Mouse (Mus musculus): ENCODE measurements around the gene Abl1. TPM values are rescaled to one million over a fixed set of nuclear protein-coding genes. Genes with fewer than 3 reads are reported as not detected.
A peak's percentile ranks its signal among the peaks of the same experiment; 100 is the strongest.

Gene Abl1
- polyA plus RNA-seq, 1 experiment from 2014 or later, result 38.2 TPM

- Histone ChIP-seq H3K27ac (no peak overlapping the region), H3K9ac (no peak overlapping the region), H3K4me1 (peaks cover 14% of the 10 kb centered on the region), H3K4me2 (replicated peaks) (no peak overlapping the region), H3K27me3 (replicated peaks) (no peaks in the 10 kb centered on the region), H3K4me3 (no peak overlapping the region), H3K36me3 (peaks cover 83% of the 10 kb centered on the region), H3K9me3 (no peaks in the 10 kb centered on the region)
- 94% methylated on average over 9 of the region's 9 CpGs for WGBS
- no peak for ATAC-seq (ENCODE audit: low FRiP score, low read depth)
These were observed 113.2 kb downstream of the Abl1 start for GRCm38 (mm10) chr2:31801416-31801815.

- Histone ChIP-seq H3K36me3 (peaks cover 69% of the 10 kb centered on the region), H3K27ac (no peak overlapping the region), H3K4me2 (replicated peaks) (no peak overlapping the region), H3K4me1 (peaks cover 27% of the 10 kb centered on the region), H3K4me3 (no peak overlapping the region), H3K9me3 (no peaks in the 10 kb centered on the region), H3K9ac (no peak overlapping the region), H3K27me3 (replicated peaks) (no peaks in the 10 kb centered on the region)
- no peak for ATAC-seq (ENCODE audit: low FRiP score, low read depth)
- WGBS, result 91% methylated on average over 8 of the region's 8 CpGs
These were observed 114.6 kb downstream of the Abl1 start for GRCm38 (mm10) chr2:31802811-31803210.

- Histone ChIP-seq H3K4me1 (peaks cover 32% of the 10 kb centered on the region), H3K36me3 (peaks cover 62% of the 10 kb centered on the region), H3K9me3 (no peaks in the 10 kb centered on the region), H3K27ac (no peak overlapping the region), H3K4me2 (replicated peaks) (no peak overlapping the region), H3K4me3 (no peak overlapping the region), H3K27me3 (replicated peaks) (no peaks in the 10 kb centered on the region), H3K9ac (no peak overlapping the region)
- no peak for ATAC-seq (ENCODE audit: low FRiP score, low read depth)
- 91% methylated on average over 14 of the region's 14 CpGs for WGBS
These were observed 115.3 kb downstream of the Abl1 start for GRCm38 (mm10) chr2:31803480-31803879.

- 21% methylated on average over 9 of the region's 9 CpGs for WGBS
- Histone ChIP-seq H3K9ac (0 out of 2 replicates have a peak overlapping the region, but pooled peaks have one; percentile 5), H3K4me1 (peaks cover 54% of the 10 kb centered on the region), H3K9me3 (no peaks in the 10 kb centered on the region), H3K36me3 (peaks cover 29% of the 10 kb centered on the region), H3K4me3 (no peak overlapping the region), H3K27me3 (replicated peaks) (0 out of 2 replicates have a peak, but pooled peaks cover 5% of the 10 kb centered on the region), H3K4me2 (replicated peaks) (no peak overlapping the region), H3K27ac (0 out of 2 replicates have a peak overlapping the region, but pooled peaks have one; percentile 46)
- ATAC-seq (ENCODE audit: low FRiP score, low read depth), result peak; percentile 37
These were observed 118.6 kb downstream of the Abl1 start for GRCm38 (mm10) chr2:31806639-31807382.

- Histone ChIP-seq H3K4me2 (replicated peaks) (no peak overlapping the region), H3K4me1 (peaks cover 54% of the 10 kb centered on the region), H3K9me3 (no peaks in the 10 kb centered on the region), H3K27ac (no peak overlapping the region), H3K36me3 (peaks cover 10% of the 10 kb centered on the region), H3K9ac (0 out of 2 replicates have a peak overlapping the region, but pooled peaks have one; percentile 33), H3K4me3 (no peak overlapping the region), H3K27me3 (replicated peaks) (0 out of 2 replicates have a peak, but pooled peaks cover 5% of the 10 kb centered on the region)
- WGBS, result 39% methylated on average over 28 of the region's 28 CpGs
- ATAC-seq (ENCODE audit: low FRiP score, low read depth), result no peak
These were observed 120.5 kb downstream of the Abl1 start for GRCm38 (mm10) chr2:31808410-31809357.

- ATAC-seq (ENCODE audit: low FRiP score, low read depth), result no peak
- Histone ChIP-seq H3K36me3 (peaks cover 3% of the 10 kb centered on the region), H3K9ac (no peak overlapping the region), H3K9me3 (no peaks in the 10 kb centered on the region), H3K4me3 (no peak overlapping the region), H3K4me2 (replicated peaks) (no peak overlapping the region), H3K27ac (no peak overlapping the region), H3K27me3 (replicated peaks) (0 out of 2 replicates have a peak, but pooled peaks cover 5% of the 10 kb centered on the region), H3K4me1 (peaks cover 54% of the 10 kb centered on the region)
- WGBS, result 61% methylated on average over 2 of the region's 2 CpGs
These were observed 121.2 kb downstream of the Abl1 start for GRCm38 (mm10) chr2:31809358-31809740.

- Histone ChIP-seq H3K4me3 (no peak within 1 kb of the TSS), H3K36me3 (no peaks in the 10 kb centered on the region), H3K27me3 (replicated peaks) (0 out of 2 replicates have a peak, but pooled peaks cover 5% of the 10 kb centered on the region), H3K9me3 (no peaks in the 10 kb centered on the region), H3K27ac (no peak within 1 kb of the TSS), H3K4me2 (replicated peaks) (no peak within 1 kb of the TSS), H3K4me1 (peaks cover 50% of the 10 kb centered on the region), H3K9ac (no peak within 1 kb of the TSS)
- ATAC-seq (ENCODE audit: low FRiP score, low read depth), result no peak
- 51% methylated on average over 12 of the region's 12 CpGs for WGBS
These were observed 122.3 kb downstream of the Abl1 start, which contains the start of gene Qrfp for GRCm38 (mm10) chr2:31810444-31810843. Gene Qrfp (minus strand): TSS chr2:31810580.

- ATAC-seq (ENCODE audit: low FRiP score, low read depth), result no peak
- H3K9me3 ChIP-seq, result no peaks in the 10 kb centered on the region
- H3K27ac ChIP-seq, result no peak overlapping the region
- H3K4me3 ChIP-seq, result no peak overlapping the region
- WGBS, result 88% methylated on average over 14 of the region's 14 CpGs
- H3K9ac ChIP-seq, result no peak overlapping the region
- H3K27me3 ChIP-seq (replicated peaks), result 0 out of 2 replicates have a peak, but pooled peaks cover 5% of the 10 kb centered on the region
- H3K4me1 ChIP-seq, result peaks cover 46% of the 10 kb centered on the region
- no peaks in the 10 kb centered on the region for H3K36me3 ChIP-seq
- no peak overlapping the region for H3K4me2 ChIP-seq (replicated peaks)
These were observed 123.1 kb downstream of the Abl1 start for GRCm38 (mm10) chr2:31811086-31811958.

GRCm38 (mm10) chr2:31813641-31814040, 125.5 kb downstream of the Abl1 start:
- no peak overlapping the region for H3K27ac ChIP-seq
- peaks cover 24% of the 10 kb centered on the region for H3K4me1 ChIP-seq
- no peak overlapping the region for H3K9ac ChIP-seq
- H3K36me3 ChIP-seq, result no peaks in the 10 kb centered on the region
- no peaks in the 10 kb centered on the region for H3K9me3 ChIP-seq
- H3K27me3 ChIP-seq (replicated peaks), result 0 out of 2 replicates have a peak, but pooled peaks cover 5% of the 10 kb centered on the region
- ATAC-seq (ENCODE audit: low FRiP score, low read depth), result no peak
- H3K4me3 ChIP-seq, result no peak overlapping the region
- 87% methylated on average over 4 of the region's 4 CpGs for WGBS
- no peak overlapping the region for H3K4me2 ChIP-seq (replicated peaks)

GRCm38 (mm10) chr2:31814699-31815098, 126.5 kb downstream of the Abl1 start:
- Histone ChIP-seq H3K9me3 (no peaks in the 10 kb centered on the region), H3K27me3 (replicated peaks) (0 out of 2 replicates have a peak, but pooled peaks cover 5% of the 10 kb centered on the region), H3K27ac (no peak overlapping the region), H3K4me2 (replicated peaks) (no peak overlapping the region), H3K9ac (no peak overlapping the region), H3K4me1 (peaks cover 14% of the 10 kb centered on the region), H3K4me3 (no peak overlapping the region), H3K36me3 (no peaks in the 10 kb centered on the region)
- WGBS, result 87% methylated on average over 7 of the region's 7 CpGs
- ATAC-seq (ENCODE audit: low FRiP score, low read depth), result no peak

GRCm38 (mm10) chr2:31815367-31815766, 127.2 kb downstream of the Abl1 start:
- peaks cover 7% of the 10 kb centered on the region for H3K4me1 ChIP-seq
- H3K4me2 ChIP-seq (replicated peaks), result no peak overlapping the region
- no peaks in the 10 kb centered on the region for H3K9me3 ChIP-seq
- no peak overlapping the region for H3K9ac ChIP-seq
- no peak overlapping the region for H3K4me3 ChIP-seq
- ATAC-seq (ENCODE audit: low FRiP score, low read depth), result no peak
- no peak overlapping the region for H3K27ac ChIP-seq
- 28% methylated on average over 5 of the region's 5 CpGs for WGBS
- no peaks in the 10 kb centered on the region for H3K36me3 ChIP-seq
- peaks cover 3% of the 10 kb centered on the region; the same call in 1 of the 2 replicates for H3K27me3 ChIP-seq (replicated peaks)
